Mouse (Mus musculus): ENCODE measurements around the gene Aldh5a1. TPM values are rescaled to one million over a fixed set of nuclear protein-coding genes. Genes with fewer than 3 reads are reported as not detected.

Gene Aldh5a1
- polyA plus RNA-seq, 1 experiment, result 3.8 TPM

- H3K4me3 ChIP-seq (replicated peaks; ENCODE audit: extremely low read depth, low read depth, low read length), result no peak overlapping the region
- no peak for DNase-seq
- 72% methylated on average over 4 of the region's 4 CpGs for WGBS
- TF ChIP-seq CTCF (IDR thresholded peaks at IDR 0.05; ENCODE audit: insufficient read depth, low read length), result no peak
- TF ChIP-seq POLR2A (IDR thresholded peaks at IDR 0.05; ENCODE audit: borderline replicate concordance, extremely low read depth, low read depth, low read length), result no peak
- H3K4me1 ChIP-seq (ENCODE audit: control insufficient read depth, insufficient read depth, low read length), result no peaks in the 10 kb centered on the region
These were observed 22.5 kb downstream of the Aldh5a1 start for GRCm38 (mm10) chr13:24914915-24915314.

GRCm38 (mm10) chr13:24913576-24913975 lies 23.9 kb downstream of the Aldh5a1 start:
- no peak for DNase-seq
- Histone ChIP-seq H3K4me3 (replicated peaks; ENCODE audit: extremely low read depth, low read depth, low read length) (no peak overlapping the region), H3K4me1 (ENCODE audit: control insufficient read depth, insufficient read depth, low read length) (no peaks in the 10 kb centered on the region)
- TF ChIP-seq CTCF (IDR thresholded peaks at IDR 0.05; ENCODE audit: insufficient read depth, low read length), result no peak
- TF ChIP-seq POLR2A (IDR thresholded peaks at IDR 0.05; ENCODE audit: borderline replicate concordance, extremely low read depth, low read depth, low read length), result no peak
- WGBS, result 91% methylated on average over 7 of the region's 7 CpGs

- 95% methylated on average over 1 of the region's 1 CpGs for WGBS
- Histone ChIP-seq H3K4me1 (ENCODE audit: control insufficient read depth, insufficient read depth, low read length) (no peaks in the 10 kb centered on the region), H3K4me3 (replicated peaks; ENCODE audit: extremely low read depth, low read depth, low read length) (no peak overlapping the region)
- no peak for DNase-seq
- TF ChIP-seq CTCF (IDR thresholded peaks at IDR 0.05; ENCODE audit: insufficient read depth, low read length), result no peak
These were observed 28.3 kb downstream of the Aldh5a1 start for GRCm38 (mm10) chr13:24909112-24909511.

- no peak overlapping the region for H3K4me3 ChIP-seq (replicated peaks; ENCODE audit: extremely low read depth, low read depth, low read length)
- DNase-seq, result peak; percentile 13
- no peak for TF ChIP-seq POLR2A (IDR thresholded peaks at IDR 0.05; ENCODE audit: borderline replicate concordance, extremely low read depth, low read depth, low read length)
- TF ChIP-seq CTCF (IDR thresholded peaks at IDR 0.05; ENCODE audit: insufficient read depth, low read length), result no peak
- H3K4me1 ChIP-seq (ENCODE audit: control insufficient read depth, insufficient read depth, low read length), result no peaks in the 10 kb centered on the region
- WGBS, result 69% methylated on average over 11 of the region's 11 CpGs
These were observed 30.5 kb downstream of the Aldh5a1 start for GRCm38 (mm10) chr13:24906831-24907570.

GRCm38 (mm10) chr13:24905422-24905821 lies 32.0 kb downstream of the Aldh5a1 start:
- no peak overlapping the region for H3K4me3 ChIP-seq (replicated peaks; ENCODE audit: extremely low read depth, low read depth, low read length)
- no peak for DNase-seq
- no peaks in the 10 kb centered on the region for H3K4me1 ChIP-seq (ENCODE audit: control insufficient read depth, insufficient read depth, low read length)
- TF ChIP-seq POLR2A (IDR thresholded peaks at IDR 0.05; ENCODE audit: borderline replicate concordance, extremely low read depth, low read depth, low read length) (no peak), CTCF (IDR thresholded peaks at IDR 0.05; ENCODE audit: insufficient read depth, low read length) (no peak)
- 77% methylated on average over 12 of the region's 12 CpGs for WGBS

- Histone ChIP-seq H3K4me3 (replicated peaks; ENCODE audit: extremely low read depth, low read depth, low read length) (no peak overlapping the region), H3K4me1 (ENCODE audit: control insufficient read depth, insufficient read depth, low read length) (no peaks in the 10 kb centered on the region)
- 59% methylated on average over 6 of the region's 6 CpGs for WGBS
- DNase-seq, result no peak
- TF ChIP-seq POLR2A (IDR thresholded peaks at IDR 0.05; ENCODE audit: borderline replicate concordance, extremely low read depth, low read depth, low read length) (no peak), CTCF (IDR thresholded peaks at IDR 0.05; ENCODE audit: insufficient read depth, low read length) (no peak)
These were observed 34.0 kb downstream of the Aldh5a1 start for GRCm38 (mm10) chr13:24903412-24903811.

GRCm38 (mm10) chr13:24901916-24902315 lies 35.5 kb downstream of the Aldh5a1 start:
- TF ChIP-seq CTCF (IDR thresholded peaks at IDR 0.05; ENCODE audit: insufficient read depth, low read length), result no peak
- TF ChIP-seq POLR2A (IDR thresholded peaks at IDR 0.05; ENCODE audit: borderline replicate concordance, extremely low read depth, low read depth, low read length), result no peak
- H3K4me3 ChIP-seq (replicated peaks; ENCODE audit: extremely low read depth, low read depth, low read length), result no peak overlapping the region
- WGBS, result 85% methylated on average over 2 of the region's 2 CpGs
- no peaks in the 10 kb centered on the region for H3K4me1 ChIP-seq (ENCODE audit: control insufficient read depth, insufficient read depth, low read length)
- DNase-seq, result no peak

GRCm38 (mm10) chr13:24893880-24894279 lies 43.6 kb downstream of the Aldh5a1 start:
- H3K4me1 ChIP-seq (ENCODE audit: control insufficient read depth, insufficient read depth, low read length), result no peaks in the 10 kb centered on the region
- no peak for DNase-seq
- no peak overlapping the region for H3K4me3 ChIP-seq (replicated peaks; ENCODE audit: extremely low read depth, low read depth, low read length)
- TF ChIP-seq CTCF (IDR thresholded peaks at IDR 0.05; ENCODE audit: insufficient read depth, low read length), result no peak
- TF ChIP-seq POLR2A (IDR thresholded peaks at IDR 0.05; ENCODE audit: borderline replicate concordance, extremely low read depth, low read depth, low read length), result no peak
- 78% methylated on average over 2 of the region's 2 CpGs for WGBS

GRCm38 (mm10) chr13:24892516-24892915 lies 44.9 kb downstream of the Aldh5a1 start:
- DNase-seq, result no peak
- no peak for TF ChIP-seq CTCF (IDR thresholded peaks at IDR 0.05; ENCODE audit: insufficient read depth, low read length)
- TF ChIP-seq POLR2A (IDR thresholded peaks at IDR 0.05; ENCODE audit: borderline replicate concordance, extremely low read depth, low read depth, low read length), result no peak
- WGBS, result 80% methylated on average over 3 of the region's 3 CpGs

GRCm38 (mm10) chr13:24889554-24889953 lies 47.9 kb downstream of the Aldh5a1 start:
- 53% methylated on average over 1 of the region's 1 CpGs for WGBS
- DNase-seq, result no peak
- Histone ChIP-seq H3K4me3 (replicated peaks; ENCODE audit: extremely low read depth, low read depth, low read length) (no peak overlapping the region), H3K4me1 (ENCODE audit: control insufficient read depth, insufficient read depth, low read length) (no peaks in the 10 kb centered on the region)
- no peak for TF ChIP-seq POLR2A (IDR thresholded peaks at IDR 0.05; ENCODE audit: borderline replicate concordance, extremely low read depth, low read depth, low read length)
- TF ChIP-seq CTCF (IDR thresholded peaks at IDR 0.05; ENCODE audit: insufficient read depth, low read length), result no peak

More at GRCm38 (mm10) chr13:24892516-24892915, 44.9 kb downstream of the Aldh5a1 start:
- Histone ChIP-seq H3K4me1 (ENCODE audit: control insufficient read depth, insufficient read depth, low read length) (no peaks in the 10 kb centered on the region), H3K4me3 (replicated peaks; ENCODE audit: extremely low read depth, low read depth, low read length) (no peak overlapping the region)
